Mouse (Mus musculus) monocyte, adult 59 days (primary cell): ENCODE results near the gene Tmem201. TPM values are rescaled to one million over a fixed set of nuclear protein-coding genes. Genes with fewer than 3 reads are reported as not detected.

Experiments used
- total RNA-seq, 2 experiments: library from RNA; stranded (reverse); gene quantifications; one replicate each; pipeline ENCODE4 v1.2.4; 2023

Tmem201 gene
- 1 to 10 TPM; 6.3 to 7.0 TPM for total RNA-seq

GRCm38 (mm10) chr4:149737383-149738324 is at the start of gene Tmem201:
Gene Tmem201, minus strand, starts transcription at chr4:149738044.

GRCm38 (mm10) chr4:149774094-149774470 is 36.2 kb upstream of the Tmem201 start, which contains the start of gene Slc25a33:
Gene Slc25a33, minus strand, starts transcription at chr4:149774277.

GRCm38 (mm10) chr4:149702210-149702979 is 35.4 kb downstream of the Tmem201 start, which contains the start of gene Pik3cd:
Gene Pik3cd, minus strand, starts transcription at chr4:149702571.

Other genes with a start within 250 kb of the Tmem201 start
- 1 to 10 TPM; 7.9 to 8.4 TPM for gene Ctnnbip1, start 219.8 kb downstream of the Tmem201 start, total RNA-seq
- 1 to 10 TPM; 9.3 to 9.7 TPM for gene Clstn1, start 151.6 kb downstream of the Tmem201 start, total RNA-seq
- 100 to 1,000 TPM; 279 to 327 TPM for gene Pik3cd, start 35.5 kb downstream of the Tmem201 start, total RNA-seq
- gene Slc25a33, start 36.2 kb upstream of the Tmem201 start, total RNA-seq: 1 to 10 TPM; 8.0 to 9.1 TPM
- gene Spsb1, start 217.0 kb upstream of the Tmem201 start, total RNA-seq: 1 to 10 TPM; 1.6 to 2.4 TPM